Mouse (Mus musculus) cortical plate, adult 2 months (tissue): ENCODE measurements around the gene Tmc8. TPM values are rescaled to one million over a fixed set of nuclear protein-coding genes. Genes with fewer than 3 reads are reported as not detected.

Source experiments
- H3K27ac ChIP-seq: fragments of 200-500 bp; 2 replicates; pipeline ENCODE4 v1.5.1; 2012; ENCODE audit warnings: low read length, control low read depth, inconsistent platforms; ENCODE audit not compliant: insufficient read depth
- H3K4me1 ChIP-seq: fragments of 200-500 bp; 2 replicates; pipeline ENCODE4 v1.6.1; 2011; ENCODE audit warnings: low read length; ENCODE audit not compliant: control insufficient read depth, insufficient read depth
- H3K4me3 ChIP-seq: fragments of 200-500 bp; 2 replicates; pipeline ENCODE4 v1.5.1; 2011; ENCODE audit warnings: mild to moderate bottlenecking, low read length, control low read depth; ENCODE audit not compliant: insufficient read depth
- CTCF ChIP-seq: fragments of 200-500 bp; IDR thresholded peaks from 2 replicates; pipeline ENCODE4 v1.5.1; 2011; ENCODE audit warnings: mild to moderate bottlenecking, control low read depth, low read length; ENCODE audit not compliant: insufficient read depth; ENCODE audit errors: extremely low read depth
- POLR2A ChIP-seq: fragments of 200-500 bp; IDR thresholded peaks from 2 replicates; pipeline ENCODE4 v1.6.1; 2011; ENCODE audit warnings: mild to moderate bottlenecking, low read length, control low read depth; ENCODE audit not compliant: insufficient read depth; ENCODE audit errors: extremely low read depth
- polyA plus RNA-seq: library from polyadenylated mRNA; depleted of rRNA; stranded (reverse); fragments of >200 nt; gene quantifications from 2 replicates; pipeline ENCODE4 v1.2.3, GENCODE M21; 2012

The Tmc8 gene
- polyA plus RNA-seq, 1 experiment: 0.54 TPM

DNA sequence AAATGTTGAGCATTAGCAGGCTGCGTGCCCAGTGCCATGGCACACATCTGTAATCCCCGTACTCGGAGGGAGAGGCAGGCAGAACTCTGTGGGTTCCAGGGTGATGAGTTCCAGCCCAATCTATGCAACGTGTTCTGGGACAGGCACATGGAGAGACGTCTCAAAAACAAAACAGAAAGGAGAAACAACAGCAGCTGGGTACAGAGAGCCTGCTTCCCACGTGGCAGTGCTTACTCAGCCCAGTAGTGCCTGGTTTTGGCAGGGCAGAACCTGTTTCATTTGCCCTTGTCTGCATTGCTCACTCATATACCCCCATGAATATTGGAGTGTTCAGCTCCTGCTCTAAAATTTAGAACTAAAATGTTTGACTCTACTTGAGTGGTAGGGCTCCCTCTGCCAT, 30.3 kb upstream of the Tmc8 start:
- Histone ChIP-seq H3K27ac (no peak overlapping the region), H3K4me1 (peaks cover 6% of the 10 kb centered on the region), H3K4me3 (no peak overlapping the region)
- TF ChIP-seq POLR2A (no peak), CTCF (no peak)

DNA sequence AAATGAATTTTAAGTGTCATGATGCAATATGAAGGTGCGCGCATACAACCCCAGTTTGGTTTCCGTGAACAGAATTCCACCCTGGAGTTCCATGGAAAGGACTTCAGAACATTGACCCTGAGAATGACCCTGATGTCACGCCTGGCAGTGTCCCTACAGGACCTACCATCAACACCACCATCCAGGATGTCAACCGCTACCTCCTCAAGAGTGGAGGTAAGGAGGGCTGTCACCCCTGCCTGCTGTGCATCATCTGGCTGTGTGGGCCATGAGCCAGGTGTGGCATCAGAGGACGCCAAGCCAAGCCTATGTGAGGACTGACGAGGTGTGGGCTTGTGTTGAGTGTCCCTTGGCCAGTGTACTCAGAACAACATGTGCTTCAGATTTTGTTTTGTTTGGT, 26.0 kb upstream of the Tmc8 start:
- no peak overlapping the region for H3K4me3 ChIP-seq
- H3K4me1 ChIP-seq: peaks cover 2% of the 10 kb centered on the region
- TF ChIP-seq CTCF: no peak
- no peak for TF ChIP-seq POLR2A
- H3K27ac ChIP-seq: no peak overlapping the region

DNA sequence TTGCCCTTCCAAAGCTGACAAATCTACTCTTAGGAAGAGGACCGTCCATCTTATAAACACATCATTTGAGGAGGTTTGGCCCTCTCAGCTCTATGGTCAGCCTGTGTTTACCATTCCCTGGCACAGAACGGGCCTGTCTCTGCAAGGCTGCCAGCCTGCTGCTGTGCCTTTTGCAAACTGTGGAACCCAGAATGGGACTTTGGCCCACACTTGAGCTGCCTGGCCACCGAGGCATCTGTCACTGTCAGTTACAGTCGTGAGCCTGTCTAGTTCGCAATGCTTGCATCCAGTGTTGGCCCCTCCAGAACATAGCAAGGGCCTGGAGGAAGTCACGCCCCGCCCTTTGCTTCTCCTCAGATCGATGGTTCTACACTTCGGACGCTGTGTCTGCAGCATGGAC, 22.6 kb upstream of the Tmc8 start:
- H3K4me3 ChIP-seq: no peak overlapping the region
- H3K4me1 ChIP-seq: peaks cover 1% of the 10 kb centered on the region; the same call in 1 of the 2 replicates
- TF ChIP-seq POLR2A: no peak
- no peak for TF ChIP-seq CTCF
- H3K27ac ChIP-seq: peak overlapping the region; percentile 12; the same call in 1 of the 2 replicates

DNA sequence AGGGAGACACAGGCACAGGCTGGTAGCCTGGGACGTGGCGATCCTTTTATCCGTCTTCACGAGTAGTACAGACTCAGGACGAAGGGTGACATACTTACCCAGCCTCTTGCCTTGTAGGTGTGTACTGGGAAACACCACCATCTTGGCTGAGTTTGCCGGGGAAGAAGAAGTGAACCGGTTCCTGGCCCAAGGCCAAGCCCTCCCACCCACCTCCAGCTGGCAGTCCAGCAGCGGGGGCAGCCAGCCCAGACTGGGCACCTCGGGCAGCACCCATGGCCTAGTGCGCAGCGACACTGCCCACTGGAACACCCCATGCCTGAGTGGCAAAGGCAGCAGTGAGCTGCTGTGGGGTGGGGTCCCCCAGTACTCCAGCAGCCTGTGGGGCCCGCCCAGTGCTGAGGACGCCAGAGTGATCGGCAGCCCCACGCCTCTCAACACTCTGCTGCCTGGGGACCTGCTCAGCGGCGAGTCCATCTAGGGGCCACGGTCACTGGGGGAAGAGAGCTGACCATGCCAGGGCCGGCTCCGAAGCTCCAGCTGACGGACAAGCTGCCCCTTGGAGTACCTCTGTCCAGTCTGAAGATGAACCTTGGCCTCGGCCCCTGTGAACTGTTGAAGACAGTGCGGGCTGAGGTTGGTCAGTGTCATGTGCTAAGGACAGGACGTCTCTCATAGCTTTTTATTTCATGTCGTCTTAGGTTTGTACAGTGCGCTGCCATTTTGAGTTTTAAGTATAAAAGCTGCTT, 21.3 kb upstream of the Tmc8 start:
- TF ChIP-seq POLR2A (no peak), CTCF (no peak)
- no peak overlapping the region for H3K4me3 ChIP-seq
- no peak overlapping the region for H3K27ac ChIP-seq
- peaks cover 1% of the 10 kb centered on the region; the same call in 1 of the 2 replicates for H3K4me1 ChIP-seq

DNA sequence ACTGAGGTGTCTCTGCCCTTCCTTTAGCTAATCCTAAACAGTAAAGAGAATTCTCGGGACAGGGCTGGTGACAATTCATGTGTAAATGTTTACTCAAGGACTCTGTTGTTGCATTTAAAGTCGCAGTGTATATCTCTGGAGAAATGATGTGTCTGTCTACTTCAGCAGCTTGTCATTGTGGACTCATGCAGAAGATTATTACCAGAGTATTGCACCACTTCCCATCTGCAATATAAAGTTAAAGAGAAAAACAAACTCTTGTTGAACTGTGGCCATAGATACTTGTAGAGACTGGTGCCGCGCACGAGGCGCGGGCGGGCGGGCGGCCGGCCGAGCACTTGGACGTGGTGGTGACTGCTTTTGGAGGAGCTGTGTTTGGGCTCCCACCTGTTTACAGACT, 20.1 kb upstream of the Tmc8 start:
- H3K27ac ChIP-seq: no peak overlapping the region
- no peak for TF ChIP-seq POLR2A
- peaks cover 1% of the 10 kb centered on the region; the same call in 1 of the 2 replicates for H3K4me1 ChIP-seq
- no peak overlapping the region for H3K4me3 ChIP-seq

DNA sequence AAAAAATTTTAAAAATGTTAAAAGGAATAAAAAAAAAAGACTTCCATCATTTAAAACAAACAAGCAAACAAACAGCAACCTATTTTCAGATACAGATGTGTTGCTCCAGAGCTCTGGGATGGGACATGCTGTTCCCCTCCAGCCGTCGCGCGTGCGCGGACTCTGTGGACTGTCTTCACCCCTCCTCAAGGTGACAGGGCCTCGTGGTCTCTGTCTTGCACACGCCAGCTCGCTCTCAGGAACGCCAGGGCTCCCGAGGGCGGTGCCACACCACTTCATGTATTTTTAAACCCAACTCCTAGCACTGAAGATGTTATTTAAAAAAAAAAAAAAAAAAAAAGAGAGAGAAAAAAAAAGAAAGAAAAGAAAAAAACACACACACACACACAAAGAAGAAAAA, 19.6 kb upstream of the Tmc8 start:
- H3K27ac ChIP-seq: no peak overlapping the region
- H3K4me1 ChIP-seq: peaks cover 1% of the 10 kb centered on the region; the same call in 1 of the 2 replicates
- H3K4me3 ChIP-seq: no peak overlapping the region
- TF ChIP-seq CTCF (no peak), POLR2A (no peak)

DNA sequence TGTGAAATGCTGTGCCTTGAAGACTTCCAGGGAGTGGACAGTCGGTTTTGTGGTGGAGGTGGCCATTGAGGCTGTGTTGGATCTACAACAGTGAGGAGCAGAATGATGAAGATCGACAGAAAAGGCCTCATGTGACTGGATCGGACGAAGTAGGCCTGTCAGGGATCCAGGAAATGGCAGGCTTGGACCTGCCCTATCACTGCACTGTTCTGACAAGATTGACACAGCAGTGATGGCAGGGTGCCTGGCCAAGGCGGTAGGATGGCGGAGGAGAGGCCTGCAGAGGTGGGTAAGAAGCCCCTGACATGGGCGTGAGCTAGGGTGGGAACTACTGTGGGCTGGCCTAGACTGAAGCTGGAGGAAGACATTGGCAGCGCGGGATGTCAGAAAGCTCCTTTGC, 17.6 kb upstream of the Tmc8 start:
- Histone ChIP-seq H3K27ac (no peak overlapping the region), H3K4me3 (no peak overlapping the region), H3K4me1 (peaks cover 1% of the 10 kb centered on the region; the same call in 1 of the 2 replicates)
- TF ChIP-seq POLR2A (no peak), CTCF (no peak)

DNA sequence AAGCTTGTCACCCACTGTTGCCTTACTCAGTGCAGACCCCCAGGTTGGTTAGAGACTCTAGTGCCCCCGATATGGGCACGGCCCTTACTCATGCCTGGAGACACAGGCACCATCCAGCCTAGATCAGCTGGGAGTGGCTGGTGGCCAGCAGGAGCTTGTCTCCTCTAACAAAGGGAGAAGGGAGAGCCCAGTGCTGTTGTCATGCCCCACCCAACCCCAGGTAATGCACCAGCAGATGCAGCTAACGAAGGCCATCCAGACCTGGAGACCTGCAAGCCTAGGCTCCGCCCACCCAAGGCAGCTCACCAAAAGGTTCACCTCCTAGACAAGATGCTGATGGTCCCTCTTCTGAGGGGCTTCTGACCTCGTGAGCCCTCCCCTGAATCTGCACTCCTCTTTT, 16.5 kb upstream of the Tmc8 start:
- TF ChIP-seq POLR2A (no peak), CTCF (no peak)
- H3K27ac ChIP-seq: no peak overlapping the region

DNA sequence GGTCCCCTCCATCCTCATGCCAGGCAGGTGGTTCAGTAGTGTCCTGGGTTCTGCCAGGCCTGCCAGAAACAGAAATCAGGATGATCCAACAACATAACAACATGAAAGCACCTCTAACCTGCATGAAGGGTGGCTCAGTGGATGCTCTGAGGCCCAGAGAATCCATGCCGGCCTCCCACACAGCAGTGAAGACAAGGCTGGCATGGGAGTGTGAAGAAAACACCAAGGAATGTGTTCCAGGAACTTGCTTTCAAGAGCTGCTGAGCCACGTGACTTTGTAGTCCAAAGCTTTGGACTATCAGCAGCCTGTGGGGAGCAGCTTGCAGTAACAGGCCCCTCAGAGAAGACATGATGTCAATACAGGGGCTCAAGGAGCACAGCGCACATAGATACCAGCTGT, 15.6 kb upstream of the Tmc8 start:
- no peak overlapping the region for H3K4me3 ChIP-seq
- peaks cover 1% of the 10 kb centered on the region; the same call in 1 of the 2 replicates for H3K4me1 ChIP-seq
- no peak for TF ChIP-seq POLR2A
- no peak for TF ChIP-seq CTCF
- no peak overlapping the region for H3K27ac ChIP-seq

More for the DNA sequence above, 16.5 kb upstream of the Tmc8 start:
- peaks cover 1% of the 10 kb centered on the region; the same call in 1 of the 2 replicates for H3K4me1 ChIP-seq
- no peak overlapping the region for H3K4me3 ChIP-seq

DNA sequence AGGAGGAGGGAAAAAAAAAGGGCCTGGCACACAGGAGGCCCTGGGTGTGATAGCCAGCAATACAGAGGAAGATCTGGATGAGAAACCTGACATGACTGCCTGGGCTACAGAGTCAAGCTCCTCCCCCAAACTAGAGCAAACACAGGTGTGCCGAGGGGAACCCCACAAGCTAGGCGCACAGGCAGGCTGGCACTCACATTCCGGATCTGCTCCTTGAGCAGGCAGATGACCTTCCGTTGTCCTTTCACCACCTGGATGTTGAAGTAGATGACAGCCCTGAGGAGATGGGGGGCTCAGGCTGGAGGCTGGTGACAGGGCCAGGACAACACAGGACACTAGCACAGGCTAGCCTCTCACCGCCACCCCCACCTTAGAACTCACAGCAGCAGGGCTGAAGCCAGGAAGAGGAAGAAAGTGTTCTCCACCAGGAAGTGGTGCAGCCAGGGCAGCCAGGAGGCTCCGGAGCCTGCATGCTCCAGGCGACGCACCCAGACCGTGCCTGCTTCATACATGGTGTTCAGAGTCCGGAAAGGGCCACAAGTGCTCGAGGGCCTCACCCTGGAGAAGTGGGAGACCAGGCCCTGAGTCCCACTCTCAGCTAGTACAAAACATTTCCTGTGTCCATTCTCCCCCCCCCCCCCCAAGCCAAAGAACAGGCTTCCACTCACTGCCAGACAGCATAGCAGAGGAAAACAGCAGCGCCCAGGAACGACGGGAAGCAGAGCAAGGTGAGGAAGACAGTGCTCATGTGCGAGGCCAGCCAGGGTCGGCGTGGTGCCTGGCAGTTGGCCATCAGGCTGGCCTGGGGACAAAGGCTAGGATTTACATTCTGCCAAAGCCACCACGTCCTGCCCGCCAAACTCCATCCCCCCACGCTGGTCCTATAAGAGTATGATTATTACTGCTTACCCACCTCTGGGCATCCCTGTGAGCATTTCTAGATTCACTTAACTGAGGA, 12.9 kb upstream of the Tmc8 start:
- Histone ChIP-seq H3K27ac (no peak overlapping the region), H3K4me3 (no peak overlapping the region), H3K4me1 (no peaks in the 10 kb centered on the region)
- TF ChIP-seq POLR2A (no peak), CTCF (no peak)
